Mouse (Mus musculus): ENCODE measurements around the gene Mrnip. TPM values are rescaled to one million over a fixed set of nuclear protein-coding genes. Genes with fewer than 3 reads are reported as not detected.

Mrnip gene
- total RNA-seq, 2 experiments from 2014 or later = 12.1 to 17.9 TPM

Small RNA genes lying within 50 kb of the gene (microRNA-seq; reads per million reads assigned to microRNA genes)
- not detected for gene Mir6919

Other genes with a start within 250 kb of the Mrnip start
- gene Rnf130, start 149.1 kb upstream of the Mrnip start, total RNA-seq (2021) = 10 to 100 TPM; 64.9 to 69.6 TPM
- gene Tbc1d9b, start 43.0 kb upstream of the Mrnip start, total RNA-seq (2021) = 10 to 100 TPM; 65.2 to 76.3 TPM
- gene Sqstm1, start 36.4 kb downstream of the Mrnip start, total RNA-seq (2021) = 100 to 1,000 TPM; 321 to 332 TPM
- 100 to 1,000 TPM; 118 to 141 TPM for gene Mgat4b, start 36.4 kb downstream of the Mrnip start, total RNA-seq (2021)
- 10 to 100 TPM; 10.1 to 12.6 TPM for gene Ltc4s, start 64.2 kb downstream of the Mrnip start, total RNA-seq (2021)
- 10 to 100 TPM; 24.4 to 25.2 TPM for gene Maml1, start 117.9 kb downstream of the Mrnip start, total RNA-seq (2021)
- gene Canx, start 151.2 kb downstream of the Mrnip start, total RNA-seq (2021) = 100 to 1,000 TPM; 304 to 310 TPM
- not detected for gene Cby3, start 180.0 kb downstream of the Mrnip start, total RNA-seq (2021)
- 100 to 1,000 TPM; 205 to 288 TPM for gene Hnrnph1, start 202.5 kb downstream of the Mrnip start, total RNA-seq (2021)

All from adrenal gland, postnatal 10 days (tissue).